8 mouse cellular contexts compared by ENCODE assay signal in genomic region chr5:115483947-115484920, GRCm38 (mm10). TPM values are rescaled to one million over a fixed set of nuclear protein-coding genes. Genes with fewer than 3 reads are reported as not detected.
A peak's percentile ranks its signal among the peaks of the same experiment; 100 is the strongest.
DNase-seq lines count a peak whose midpoint lies in the region; ATAC-seq lines count a peak whose summit lies in the region.

Gene Sirt4 (minus strand): TSS chr5:115484725.

- ATAC-seq in hindbrain, embryonic 14.5 days (ENCODE audit: low FRiP score) = peak; percentile 85

- DNase-seq in WW6 (ENCODE audit: low read depth, low spot score) = peak; percentile 88
- peak; percentile 81 to 89 for DNase-seq in cerebellum, postnatal 14 days
- DNase-seq in frontal cortex, postnatal 25 days (ENCODE audit: low spot score in 2 of 2) = peak; percentile 42 to 74
- DNase-seq in hindbrain, embryonic 14.5 days (ENCODE audit: low spot score) = peak; percentile 97
- DNase-seq in layer of hippocampus, postnatal 36 days = peak; percentile 82 to 83
- peak; percentile 97 for DNase-seq in lung, postnatal 36 days
- DNase-seq in right cerebral cortex, postnatal 10 days (ENCODE audit: low spot score in 2 of 2) = peak; percentile 91 to 95
- DNase-seq in yolk sac, embryonic 10.5 days (ENCODE audit: low spot score) = peak; percentile 91

- peaks cover 36% of the 10 kb centered on the region for H3K4me1 ChIP-seq in hindbrain, embryonic 14.5 days (replicated peaks; ENCODE audit: control insufficient read depth, insufficient read depth, low read length)

- H3K4me2 ChIP-seq in hindbrain, embryonic 14.5 days (replicated peaks) = peak within 1 kb of the TSS; percentile 68

- H3K9me3 ChIP-seq in hindbrain, embryonic 14.5 days (ENCODE audit: control insufficient read depth, low read length) = no peaks in the 10 kb centered on the region

- H3K27me3 ChIP-seq in hindbrain, embryonic 14.5 days (ENCODE audit: control insufficient read depth, insufficient read depth, low read length) = no peaks in the 10 kb centered on the region; the same call in 1 of the 2 replicates

- H3K27ac ChIP-seq in hindbrain, embryonic 14.5 days = peak within 1 kb of the TSS; percentile 61

- H3K9ac ChIP-seq in hindbrain, embryonic 14.5 days = peak within 1 kb of the TSS; percentile 66

- WGBS in hindbrain, embryonic 14.5 days = 9% methylated on average over 30 of the region's 30 CpGs

- peak within 1 kb of the TSS; percentile 38 for H3K4me3 ChIP-seq in hindbrain, embryonic 14.5 days (replicated peaks; ENCODE audit: low read length)

- H3K36me3 ChIP-seq in hindbrain, embryonic 14.5 days (replicated peaks; ENCODE audit: control insufficient read depth, insufficient read depth) = no peaks in the 10 kb centered on the region

RNA-seq across cellular contexts. Expression of gene Sirt4, which starts in this region (rescaled TPM):
- polyA plus RNA-seq in hindbrain, embryonic 14.5 days (2014; fragmentation: Nextera tagmentation; extraction: Ambion mirVana) = 19.1 and 20.3 TPM in 2 replicates
- total RNA-seq in layer of hippocampus, postnatal 36 days (2021) = 10 to 100 TPM; 46.4 to 50.7 TPM

Comparison
In these comparisons a context has a peak if more than half of its experiments do, and no peak if none do; other contexts are left out.
1. Peak in every context shown above with its lines: DNase-seq, ATAC-seq, H3K4me3 ChIP-seq and H3K27ac ChIP-seq.